Mouse (Mus musculus): ENCODE results near the gene Mark1. TPM values are rescaled to one million over a fixed set of nuclear protein-coding genes. Genes with fewer than 3 reads are reported as not detected.

Mark1 gene
- polyA plus RNA-seq, 1 experiment from 2014 or later, result 13.2 TPM

GRCm38 (mm10) chr1:184911861-184912260 lies 87.5 kb downstream of the Mark1 start:
- Histone ChIP-seq H3K4me2 (no peak overlapping the region), H3K27ac (replicated peaks) (no peak overlapping the region), H3K4me3 (no peak overlapping the region), H3K9ac (no peak overlapping the region), H3K9me3 (no peaks in the 10 kb centered on the region), H3K27me3 (no peaks in the 10 kb centered on the region), H3K36me3 (peaks cover 86% of the 10 kb centered on the region), H3K4me1 (replicated peaks) (peaks cover 15% of the 10 kb centered on the region)
- WGBS, result 77% methylated on average over 6 of the region's 6 CpGs
- ATAC-seq (ENCODE audit: low read depth), result no peak

DNA sequence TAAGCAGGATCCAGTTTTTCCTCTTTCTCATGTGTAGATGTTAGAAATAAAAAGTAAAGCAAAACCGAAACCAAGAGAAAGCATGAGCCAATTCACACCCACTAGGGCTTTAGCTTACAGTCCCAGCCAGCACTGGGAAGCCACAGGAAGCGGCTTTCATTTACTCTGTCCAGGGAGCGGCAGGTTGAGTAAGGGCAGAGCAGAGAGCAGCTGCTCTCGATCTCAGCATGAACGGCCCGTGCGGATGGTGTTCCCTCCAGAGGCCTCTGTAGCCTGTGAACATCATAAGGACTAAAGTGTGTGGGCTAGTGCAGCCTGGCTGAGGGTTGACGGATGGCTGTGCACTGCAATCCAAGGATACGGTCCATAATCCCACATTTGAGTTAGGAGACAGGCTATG lies 90.8 kb downstream of the Mark1 start:
- Histone ChIP-seq H3K27me3 (no peaks in the 10 kb centered on the region), H3K4me3 (no peak overlapping the region), H3K9me3 (no peaks in the 10 kb centered on the region), H3K4me2 (no peak overlapping the region), H3K27ac (replicated peaks) (0 out of 2 replicates have a peak overlapping the region, but pooled peaks have one; percentile 4), H3K4me1 (replicated peaks) (peaks cover 38% of the 10 kb centered on the region), H3K36me3 (peaks cover 90% of the 10 kb centered on the region), H3K9ac (no peak overlapping the region)
- no peak for ATAC-seq (ENCODE audit: low read depth)
- 62% methylated on average over 9 of the region's 9 CpGs for WGBS

GRCm38 (mm10) chr1:184905904-184906745 lies 93.2 kb downstream of the Mark1 start:
- peaks cover 79% of the 10 kb centered on the region for H3K36me3 ChIP-seq
- H3K4me3 ChIP-seq, result no peak overlapping the region
- no peak overlapping the region for H3K9ac ChIP-seq
- no peak overlapping the region for H3K4me2 ChIP-seq
- H3K27ac ChIP-seq (replicated peaks), result peak overlapping the region; percentile 81
- WGBS, result 64% methylated on average over 12 of the region's 12 CpGs
- no peaks in the 10 kb centered on the region for H3K9me3 ChIP-seq
- peak; percentile 62 for ATAC-seq (ENCODE audit: low read depth)
- peaks cover 43% of the 10 kb centered on the region for H3K4me1 ChIP-seq (replicated peaks)
- no peaks in the 10 kb centered on the region for H3K27me3 ChIP-seq

DNA sequence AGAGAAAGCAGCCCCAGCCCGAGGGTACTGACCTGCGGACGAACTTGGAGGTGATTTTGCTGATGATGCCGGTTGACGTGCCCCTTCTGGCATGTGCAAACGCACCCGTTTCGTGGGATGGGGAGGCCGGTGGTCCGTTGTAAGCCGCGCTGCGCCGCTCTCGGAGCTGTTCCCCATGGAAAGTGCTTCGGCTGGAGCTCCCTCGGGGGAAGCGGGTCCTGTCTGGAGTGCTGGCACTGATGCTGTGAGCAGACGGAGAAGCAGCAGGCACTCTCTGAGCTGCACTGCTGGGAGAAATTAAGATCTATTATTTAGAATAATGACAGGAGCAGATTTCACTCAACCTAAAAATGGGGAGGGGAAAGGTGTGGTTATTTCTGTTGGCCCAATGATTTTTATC lies 94.0 kb downstream of the Mark1 start:
- peak; percentile 90 for ATAC-seq (ENCODE audit: low read depth)
- H3K4me2 ChIP-seq, result peak overlapping the region; percentile 9; the same call in 1 of the 2 replicates
- H3K4me3 ChIP-seq, result no peak overlapping the region
- 0 out of 2 replicates have a peak overlapping the region, but pooled peaks have one; percentile 22 for H3K9ac ChIP-seq
- WGBS, result 45% methylated on average over 19 of the region's 19 CpGs
- no peaks in the 10 kb centered on the region for H3K9me3 ChIP-seq
- H3K27me3 ChIP-seq, result no peaks in the 10 kb centered on the region
- H3K27ac ChIP-seq (replicated peaks), result peak overlapping the region; percentile 81
- peaks cover 79% of the 10 kb centered on the region for H3K36me3 ChIP-seq
- H3K4me1 ChIP-seq (replicated peaks), result peaks cover 43% of the 10 kb centered on the region

DNA sequence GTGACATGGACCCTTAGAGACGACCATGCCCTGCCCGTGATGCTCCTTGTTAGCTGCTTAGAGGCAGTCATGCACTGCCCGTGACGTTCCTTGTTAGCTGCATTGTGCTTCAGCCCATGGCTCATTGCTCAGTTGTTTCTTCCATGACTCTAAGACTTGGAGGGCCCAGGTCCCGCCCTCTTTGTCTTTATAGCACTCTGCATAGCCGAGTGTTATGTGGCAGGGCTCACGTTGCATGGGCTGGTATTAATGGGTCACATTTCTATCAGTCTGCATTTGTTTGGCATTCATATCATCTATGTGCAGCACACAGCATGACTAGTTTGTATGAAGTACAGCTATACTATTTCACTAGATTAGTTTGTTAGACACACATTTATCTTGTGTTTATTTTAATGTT lies 95.7 kb downstream of the Mark1 start:
- Histone ChIP-seq H3K27me3 (no peaks in the 10 kb centered on the region), H3K9me3 (no peaks in the 10 kb centered on the region), H3K4me2 (no peak overlapping the region), H3K9ac (no peak overlapping the region), H3K36me3 (peaks cover 77% of the 10 kb centered on the region), H3K4me3 (no peak overlapping the region), H3K27ac (replicated peaks) (no peak overlapping the region), H3K4me1 (replicated peaks) (peaks cover 41% of the 10 kb centered on the region)
- no peak for ATAC-seq (ENCODE audit: low read depth)
- WGBS, result 48% methylated on average over 7 of the region's 7 CpGs

DNA sequence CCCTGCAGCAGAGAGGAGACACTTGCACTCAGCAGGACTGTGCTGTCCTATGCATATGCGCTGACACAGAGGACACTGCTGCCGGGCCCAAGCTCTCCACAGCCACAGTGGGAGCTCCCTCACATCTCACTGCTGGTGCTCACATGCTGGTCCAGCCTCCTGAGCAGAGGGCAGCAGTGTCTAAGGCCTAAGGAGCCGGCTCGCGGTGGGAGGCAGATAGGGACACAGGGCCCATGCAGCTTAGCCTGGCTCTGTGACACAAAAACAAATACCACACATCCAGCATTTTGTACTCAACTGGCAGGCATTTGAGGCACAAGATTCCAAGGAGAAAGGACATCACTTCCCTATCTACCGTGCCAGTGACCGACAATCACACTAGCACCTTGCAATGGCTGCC lies 96.5 kb downstream of the Mark1 start:
- Histone ChIP-seq H3K27me3 (no peaks in the 10 kb centered on the region), H3K9me3 (no peaks in the 10 kb centered on the region), H3K9ac (no peak overlapping the region), H3K4me1 (replicated peaks) (peaks cover 35% of the 10 kb centered on the region), H3K4me2 (no peak overlapping the region), H3K36me3 (peaks cover 76% of the 10 kb centered on the region), H3K27ac (replicated peaks) (no peak overlapping the region), H3K4me3 (no peak overlapping the region)
- WGBS, result 69% methylated on average over 7 of the region's 7 CpGs
- ATAC-seq (ENCODE audit: low read depth), result no peak

GRCm38 (mm10) chr1:184897350-184897749 lies 102.0 kb downstream of the Mark1 start:
- 83% methylated on average over 16 of the region's 16 CpGs for WGBS
- ATAC-seq (ENCODE audit: low read depth), result no peak
- H3K9ac ChIP-seq, result no peak overlapping the region

GRCm38 (mm10) chr1:184891998-184892397 lies 107.4 kb downstream of the Mark1 start:
- Histone ChIP-seq H3K9me3 (no peaks in the 10 kb centered on the region), H3K9ac (no peak overlapping the region), H3K27ac (replicated peaks) (no peak overlapping the region), H3K36me3 (peaks cover 5% of the 10 kb centered on the region), H3K4me1 (replicated peaks) (no peaks in the 10 kb centered on the region), H3K27me3 (no peaks in the 10 kb centered on the region), H3K4me3 (no peak overlapping the region), H3K4me2 (no peak overlapping the region)
- 86% methylated on average over 3 of the region's 3 CpGs for WGBS
- no peak for ATAC-seq (ENCODE audit: low read depth)

More at GRCm38 (mm10) chr1:184897350-184897749, 102.0 kb downstream of the Mark1 start:
- Histone ChIP-seq H3K27ac (replicated peaks) (no peak overlapping the region), H3K4me3 (no peak overlapping the region), H3K4me1 (replicated peaks) (no peaks in the 10 kb centered on the region), H3K36me3 (peaks cover 45% of the 10 kb centered on the region), H3K4me2 (no peak overlapping the region), H3K27me3 (no peaks in the 10 kb centered on the region), H3K9me3 (no peaks in the 10 kb centered on the region)

- 90% methylated on average over 6 of the region's 6 CpGs for WGBS
- Histone ChIP-seq H3K27ac (replicated peaks) (no peak overlapping the region), H3K4me2 (no peak overlapping the region), H3K9ac (no peak overlapping the region), H3K27me3 (peaks cover 5% of the 10 kb centered on the region), H3K36me3 (no peaks in the 10 kb centered on the region), H3K4me1 (replicated peaks) (no peaks in the 10 kb centered on the region), H3K9me3 (no peaks in the 10 kb centered on the region), H3K4me3 (no peak overlapping the region)
- ATAC-seq (ENCODE audit: low read depth), result no peak
These were observed 109.9 kb downstream of the Mark1 start for GRCm38 (mm10) chr1:184889454-184889853.

DNA sequence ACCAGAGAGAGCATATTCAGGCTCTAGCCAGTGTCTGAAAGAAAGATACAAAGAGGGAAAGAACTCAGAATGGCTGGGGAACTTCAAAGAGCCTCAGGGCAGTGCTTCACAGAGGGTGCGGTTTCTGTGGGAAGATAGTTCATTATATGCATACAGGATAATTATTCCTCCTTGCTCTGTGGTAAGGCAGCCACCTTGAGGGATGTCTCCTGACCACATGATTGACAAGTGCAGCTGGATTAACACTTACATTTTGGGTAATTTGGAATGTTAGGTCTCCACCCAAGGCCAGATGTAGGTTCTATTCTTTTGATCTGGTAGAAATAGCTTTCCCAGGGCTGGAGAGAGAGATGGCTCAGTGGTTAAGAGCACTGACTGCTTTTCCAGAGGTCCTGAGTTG lies 113.2 kb downstream of the Mark1 start:
- Histone ChIP-seq H3K27me3 (peaks cover 38% of the 10 kb centered on the region), H3K27ac (replicated peaks) (no peak overlapping the region), H3K36me3 (no peaks in the 10 kb centered on the region), H3K9ac (no peak overlapping the region), H3K4me3 (no peak overlapping the region), H3K9me3 (no peaks in the 10 kb centered on the region), H3K4me2 (no peak overlapping the region), H3K4me1 (replicated peaks) (peaks cover 9% of the 10 kb centered on the region)
- WGBS, result 56% methylated on average over 1 of the region's 1 CpGs
- no peak for ATAC-seq (ENCODE audit: low read depth)

DNA sequence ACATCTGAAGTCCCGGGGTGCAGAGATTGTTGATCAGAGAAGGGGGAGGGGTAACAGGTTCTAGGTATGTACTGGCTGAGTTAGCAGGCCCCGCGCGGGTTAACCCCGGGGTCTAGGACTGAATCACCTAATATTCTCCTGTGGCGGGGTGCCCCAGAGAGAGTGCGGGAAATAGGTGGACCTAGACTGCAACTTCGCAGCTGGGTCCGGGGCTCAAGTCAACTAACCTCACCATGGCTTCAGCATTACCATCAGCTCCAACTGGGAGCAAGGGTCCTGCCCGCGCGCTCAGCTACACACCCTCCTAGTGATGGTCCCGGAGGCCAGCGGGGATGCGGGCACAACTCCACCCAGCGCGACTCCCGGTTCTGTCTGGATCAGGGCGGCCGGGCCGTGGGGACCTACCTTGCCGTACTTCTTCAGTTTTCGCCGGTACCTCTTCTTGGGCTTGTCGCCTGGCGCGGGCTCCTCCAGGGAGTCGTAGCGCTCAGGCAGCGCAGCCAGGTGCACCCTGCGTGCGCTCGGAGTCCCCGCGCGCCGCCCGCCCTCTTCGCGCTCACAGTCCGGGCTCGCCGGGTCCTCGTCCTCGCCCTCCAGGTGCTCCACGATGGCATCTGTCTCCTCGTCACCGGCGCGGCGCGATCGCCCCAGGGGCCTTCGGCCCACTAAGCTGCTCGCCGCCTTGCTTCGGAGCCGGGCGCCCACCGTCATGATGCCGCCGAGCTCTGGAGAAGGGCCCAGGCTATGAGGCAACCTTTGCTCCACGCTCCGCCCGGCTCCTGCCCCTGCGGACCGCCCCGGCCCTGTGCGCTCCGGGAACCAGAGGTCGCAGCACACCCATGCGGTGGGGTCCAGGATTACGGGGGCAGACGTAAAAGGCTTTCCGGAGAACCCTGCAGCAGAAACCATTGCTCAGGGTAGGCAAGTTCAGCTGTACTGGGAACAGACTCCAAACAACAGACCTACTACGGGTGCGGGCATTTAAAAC lies 116.8 kb downstream of the Mark1 start, which contains the start of gene C130074G19Rik:
C130074G19Rik (minus strand) TSS at position 938 of the 988 bp plus-strand sequence.
- peak; percentile 50 for ATAC-seq (ENCODE audit: low read depth)
- Histone ChIP-seq H3K36me3 (no peaks in the 10 kb centered on the region), H3K9ac (peak within 1 kb of the TSS; percentile 62), H3K4me1 (replicated peaks) (peaks cover 14% of the 10 kb centered on the region), H3K27me3 (peaks cover 43% of the 10 kb centered on the region), H3K9me3 (no peaks in the 10 kb centered on the region), H3K4me2 (peak within 1 kb of the TSS; percentile 74), H3K4me3 (peak within 1 kb of the TSS; percentile 43), H3K27ac (replicated peaks) (no peak within 1 kb of the TSS)
- 2% methylated on average over 76 of the region's 77 CpGs for WGBS

- WGBS, result 72% methylated on average over 7 of the region's 7 CpGs
- Histone ChIP-seq H3K27ac (replicated peaks) (no peak overlapping the region), H3K4me1 (replicated peaks) (peaks cover 14% of the 10 kb centered on the region), H3K9ac (peak overlapping the region; percentile 62; the same call in 1 of the 2 replicates), H3K4me3 (peak overlapping the region; percentile 43), H3K9me3 (no peaks in the 10 kb centered on the region), H3K36me3 (no peaks in the 10 kb centered on the region), H3K27me3 (peaks cover 43% of the 10 kb centered on the region), H3K4me2 (peak overlapping the region; percentile 74; the same call in 1 of the 2 replicates)
- no peak for ATAC-seq (ENCODE audit: low read depth)
These were observed 117.5 kb downstream of the Mark1 start for GRCm38 (mm10) chr1:184881861-184882260.

All from neural tube, embryonic 13.5 days (tissue).